ENCODE assay signal across 30 mouse cellular contexts in genomic region chr14:27389722-27390121, GRCm38 (mm10). TPM values are rescaled to one million over a fixed set of nuclear protein-coding genes. Genes with fewer than 3 reads are reported as not detected.
DNase-seq lines count a peak whose midpoint lies in the region; ATAC-seq and TF ChIP-seq lines count a peak whose summit lies in the region.
"Had no signal": no experiment of that assay in that cellular context is flagged by ENCODE, and none has a peak within 500 bp of the region (broad histone marks: within the 10 kb centered on the region; RNA-seq: fewer than 3 reads in every experiment).

No protein-coding gene starts in this region.

- no peak overlapping the region for H3K4me2 ChIP-seq in forebrain, postnatal 0 days (ENCODE audit: low read depth)
- no peak overlapping the region for H3K4me2 ChIP-seq in midbrain, postnatal 0 days (ENCODE audit: low read depth, low read length, poor library complexity, severe bottlenecking)
- H3K4me2 ChIP-seq: embryonic facial prominence, embryonic 12.5 days; forebrain, embryonic 15.5 days; heart, embryonic 15.5 days; midbrain, embryonic 11.5 days had no signal

- peak; percentile 65 for TF ChIP-seq EP300 in ES-Bruce4 (IDR thresholded peaks at IDR 0.05; ENCODE audit: insufficient read depth, low read depth, low read length)

- 79% methylated on average over 2 of the region's 2 CpGs for WGBS in forebrain, postnatal 0 days
- 72% methylated on average over 2 of the region's 2 CpGs for WGBS in midbrain, postnatal 0 days

- H3K9me3 ChIP-seq in megakaryocyte, embryonic 14.5 days = no peaks in the 10 kb centered on the region
- H3K9me3 ChIP-seq in ES-Bruce4 (replicated peaks; ENCODE audit: control insufficient read depth, insufficient read depth, low read length, poor library complexity, severe bottlenecking) = no peaks in the 10 kb centered on the region
- no peaks in the 10 kb centered on the region for H3K9me3 ChIP-seq in forebrain, postnatal 0 days (ENCODE audit: low read length)
- H3K9me3 ChIP-seq in midbrain, postnatal 0 days (ENCODE audit: low read length) = no peaks in the 10 kb centered on the region
- H3K9me3 ChIP-seq: embryonic facial prominence, embryonic 12.5 days; forebrain, embryonic 15.5 days; heart, embryonic 10.5 days; heart, embryonic 15.5 days had no signal

- no peak for ATAC-seq in megakaryocyte, adult 5-6 weeks (ENCODE audit: poor library complexity, severe bottlenecking)
- peak; percentile 42; the same call in 1 of the 2 replicates for ATAC-seq in megakaryocyte progenitor cell, adult 5-6 weeks (replicated peaks; ENCODE audit: poor library complexity)
- ATAC-seq in forebrain, postnatal 0 days = no peak
- no peak for ATAC-seq in midbrain, postnatal 0 days (ENCODE audit: low FRiP score)
- ATAC-seq: forebrain, embryonic 15.5 days; hindbrain, embryonic 16.5 days; intestine, postnatal 0 days; midbrain, embryonic 16.5 days; Patski had no signal

- H3K36me3 ChIP-seq in megakaryocyte, embryonic 14.5 days (replicated peaks; ENCODE audit: low read length) = peaks cover 88% of the 10 kb centered on the region
- H3K36me3 ChIP-seq in ES-Bruce4 (ENCODE audit: control insufficient read depth, insufficient read depth, low read length, poor library complexity, severe bottlenecking) = no peaks in the 10 kb centered on the region
- H3K36me3 ChIP-seq in forebrain, postnatal 0 days (ENCODE audit: insufficient read depth) = no peaks in the 10 kb centered on the region
- H3K36me3 ChIP-seq in midbrain, postnatal 0 days (ENCODE audit: insufficient read depth, low read length) = no peaks in the 10 kb centered on the region
- H3K36me3 ChIP-seq: embryonic facial prominence, embryonic 12.5 days; forebrain, embryonic 15.5 days; heart, embryonic 15.5 days had no signal

- TF ChIP-seq POLR2A in ES-Bruce4 (IDR thresholded peaks at IDR 0.05; ENCODE audit: insufficient read depth, low read length) = no peak

- peak; percentile 8 for DNase-seq in NIH3T3 (ENCODE audit: low read depth)
- no peak for DNase-seq in forebrain, postnatal 0 days
- no peak for DNase-seq in midbrain, postnatal 0 days (ENCODE audit: low spot score)
- DNase-seq: adrenal gland, postnatal 25 days; cerebellum, adult 11-12 months; cerebellum, adult 9-11 months; embryo, embryonic 11 days; kidney, adult 9 months; layer of hippocampus, adult 9-11 months; liver; lung, adult 2 months; lung, postnatal 10 days; retina, postnatal 1 day; right cerebral cortex, postnatal 14 days; thymus, postnatal 4 days had no signal

- H3K4me1 ChIP-seq in megakaryocyte, embryonic 14.5 days = peaks cover 56% of the 10 kb centered on the region
- H3K4me1 ChIP-seq in ES-Bruce4 (ENCODE audit: control insufficient read depth, insufficient read depth, low read length) = peaks cover 4% of the 10 kb centered on the region
- H3K4me1 ChIP-seq in forebrain, postnatal 0 days (ENCODE audit: insufficient read depth) = no peaks in the 10 kb centered on the region
- no peaks in the 10 kb centered on the region for H3K4me1 ChIP-seq in midbrain, postnatal 0 days (ENCODE audit: insufficient read depth, low read length)
- H3K4me1 ChIP-seq: forebrain, embryonic 15.5 days; heart, embryonic 15.5 days had no signal

- H3K9ac ChIP-seq in ES-Bruce4 (ENCODE audit: low read depth, poor library complexity, severe bottlenecking) = no peak overlapping the region
- no peak overlapping the region for H3K9ac ChIP-seq in forebrain, postnatal 0 days
- H3K9ac ChIP-seq in midbrain, postnatal 0 days (replicated peaks; ENCODE audit: low read length, poor library complexity, severe bottlenecking) = no peak overlapping the region
- H3K9ac ChIP-seq: embryonic facial prominence, embryonic 12.5 days; forebrain, embryonic 15.5 days; heart, embryonic 15.5 days; liver, embryonic 14.5 days had no signal

- H3K4me3 ChIP-seq in megakaryocyte, embryonic 14.5 days (replicated peaks) = peak overlapping the region; percentile 3
- no peak overlapping the region for H3K4me3 ChIP-seq in ES-Bruce4 (ENCODE audit: low read depth, low read length)
- H3K4me3 ChIP-seq in forebrain, postnatal 0 days (ENCODE audit: low read depth, low read length) = no peak overlapping the region
- H3K4me3 ChIP-seq in midbrain, postnatal 0 days (ENCODE audit: low read depth, low read length) = no peak overlapping the region
- H3K4me3 ChIP-seq: embryonic facial prominence, embryonic 12.5 days; forebrain, embryonic 15.5 days; heart, embryonic 10.5 days; heart, embryonic 15.5 days had no signal

- TF ChIP-seq CTCF in ES-Bruce4 (IDR thresholded peaks at IDR 0.05; ENCODE audit: low read depth, low read length) = no peak
- TF ChIP-seq CTCF in forebrain, postnatal 0 days (IDR thresholded peaks at IDR 0.05; ENCODE audit: low read depth) = no peak
- no peak for TF ChIP-seq CTCF in midbrain, postnatal 0 days (IDR thresholded peaks at IDR 0.05)

- H3K27ac ChIP-seq in ES-Bruce4 (ENCODE audit: insufficient read depth, low read length) = no peak overlapping the region
- no peak overlapping the region for H3K27ac ChIP-seq in forebrain, postnatal 0 days (ENCODE audit: low read depth, low read length)
- no peak overlapping the region for H3K27ac ChIP-seq in midbrain, postnatal 0 days (ENCODE audit: low read depth, low read length)
- H3K27ac ChIP-seq: embryonic facial prominence, embryonic 12.5 days; forebrain, embryonic 15.5 days; heart, embryonic 10.5 days; heart, embryonic 15.5 days; liver, embryonic 14.5 days; macrophage had no signal

- no peaks in the 10 kb centered on the region for H3K27me3 ChIP-seq in megakaryocyte, embryonic 14.5 days (replicated peaks)
- no peaks in the 10 kb centered on the region for H3K27me3 ChIP-seq in ES-Bruce4 (ENCODE audit: control insufficient read depth, insufficient read depth, low read length, poor library complexity, severe bottlenecking)
- H3K27me3 ChIP-seq in forebrain, postnatal 0 days (ENCODE audit: insufficient read depth, low read length) = no peaks in the 10 kb centered on the region
- H3K27me3 ChIP-seq in midbrain, postnatal 0 days (ENCODE audit: insufficient read depth, low read length) = no peaks in the 10 kb centered on the region
- H3K27me3 ChIP-seq: embryonic facial prominence, embryonic 12.5 days; forebrain, embryonic 15.5 days; heart, embryonic 15.5 days; Patski had no signal

RNA-seq across cellular contexts. Expression of gene Fam208a, which starts 38.9 kb away (rescaled TPM):
- 0.35 and 0.40 TPM in 2 replicates for polyA plus RNA-seq in megakaryocyte, embryonic 14.5 days (2012; ENCODE audit: insufficient read depth, low replicate concordance)
- 32.4 and 38.2 TPM in 2 replicates for total RNA-seq in megakaryocyte, adult 5-6 weeks (2015)
- 33.6 and 39.4 TPM in 2 replicates for total RNA-seq in megakaryocyte, adult 5-6 weeks (2017)
- polyA plus RNA-seq in ES-Bruce4 (2011; ENCODE audit: insufficient read depth, insufficient read length, low read depth, missing spikeins) = 43.3 and 44.5 TPM in 2 replicates
- 25.4 and 33.9 TPM in 2 replicates for total RNA-seq in megakaryocyte progenitor cell, adult 5-6 weeks (2015)
- 22.8 and 31.9 TPM in 2 replicates for total RNA-seq in megakaryocyte progenitor cell, adult 5-6 weeks (2017)
- total RNA-seq in forebrain, postnatal 0 days (2014; rRNA removed) = 43.2 and 50.9 TPM in 2 replicates
- 5.3 and 8.1 TPM in 2 replicates for polyA plus RNA-seq in forebrain, postnatal 0 days (2015; fragmentation: Nextera tagmentation; extraction: Ambion mirVana)
- total RNA-seq in midbrain, postnatal 0 days (2014; rRNA removed) = 32.9 and 45.7 TPM in 2 replicates
- 7.0 and 10.0 TPM in 2 replicates for polyA plus RNA-seq in midbrain, postnatal 0 days (2015; fragmentation: Nextera tagmentation; extraction: Ambion mirVana)
